Mouse (Mus musculus) stomach, postnatal 0 days (tissue): ENCODE results near the gene Pkm. TPM values are rescaled to one million over a fixed set of nuclear protein-coding genes. Genes with fewer than 3 reads are reported as not detected.

Source experiments
- ATAC-seq: fragments of 200-750 bp; cut with Nextera tagmentation; 2 replicates; pipeline ENCODE4 v1.8.0; 2017; ENCODE audit not compliant: low FRiP score, low TSS enrichment
- DNase-seq: peaks from one replicate; pipeline ENCODE4 v3.0.0-alpha.2; 2016; ENCODE audit warnings: low spot score
- H3K27ac ChIP-seq: fragments of 300-500 bp; sonication (generic); replicated peaks from 2 replicates; pipeline ENCODE4 v1.5.1; 2014; ENCODE audit warnings: mild to moderate bottlenecking, control low read depth
- H3K27me3 ChIP-seq: fragments of 300-500 bp; sonication (generic); 2 replicates; pipeline ENCODE4 v1.6.1; 2014; ENCODE audit warnings: low read length; ENCODE audit not compliant: control insufficient read depth, insufficient read depth
- H3K36me3 ChIP-seq: fragments of 300-500 bp; sonication (generic); 2 replicates; pipeline ENCODE4 v1.6.1; 2014; ENCODE audit warnings: low read length, mixed read lengths; ENCODE audit not compliant: control insufficient read depth, insufficient read depth
- H3K4me1 ChIP-seq: fragments of 300-500 bp; sonication (generic); replicated peaks from 2 replicates; pipeline ENCODE4 v1.6.1; 2014; ENCODE audit warnings: antibody characterized with exemption; ENCODE audit not compliant: control insufficient read depth, insufficient read depth
- H3K4me2 ChIP-seq: fragments of 300-500 bp; sonication (generic); replicated peaks from 2 replicates; pipeline ENCODE4 v1.6.1; 2014; ENCODE audit warnings: low read depth, mild to moderate bottlenecking, control low read depth, moderate library complexity
- H3K4me3 ChIP-seq: fragments of 300-500 bp; sonication (generic); 2 replicates; pipeline ENCODE4 v1.5.1; 2014; ENCODE audit warnings: low read depth, low read length, control low read depth
- H3K9ac ChIP-seq: fragments of 300-500 bp; sonication (generic); 2 replicates; pipeline ENCODE4 v1.6.1; 2014; ENCODE audit warnings: mild to moderate bottlenecking, low read length, control low read depth, mixed read lengths
- H3K9me3 ChIP-seq: fragments of 300-500 bp; sonication (generic); 2 replicates; pipeline ENCODE4 v1.6.1; 2016; ENCODE audit warnings: low read length; ENCODE audit not compliant: control insufficient read depth
- CTCF ChIP-seq: IDR thresholded peaks from 2 replicates; pipeline ENCODE4 v1.5.1; 2016; ENCODE audit warnings: antibody characterized with exemption, low read depth, mild to moderate bottlenecking, moderate library complexity
- EP300 ChIP-seq: optimal IDR thresholded peaks from 2 replicates; pipeline ENCODE3; 2016; ENCODE audit warnings: antibody characterized with exemption
- WGBS: fragments of 180-500 bp; shearing (Covaris S2); extraction: QIAGEN DNeasy Blood & Tissue Kit; methylation state at CpG from one replicate; pipeline ENCODE4 v1.1.7; 2014; 5-methylcytosine and 5-hydroxymethylcytosine counted together
- polyA plus RNA-seq: library from polyadenylated mRNA; unstranded; fragments of >200 nt; fragmentation: Nextera tagmentation; extraction: Ambion mirVana; gene quantifications from 2 replicates; pipeline ENCODE4 v1.2.1, GENCODE M21; 2015

The Pkm gene
- 472 and 500 TPM in 2 replicates for polyA plus RNA-seq

DNA sequence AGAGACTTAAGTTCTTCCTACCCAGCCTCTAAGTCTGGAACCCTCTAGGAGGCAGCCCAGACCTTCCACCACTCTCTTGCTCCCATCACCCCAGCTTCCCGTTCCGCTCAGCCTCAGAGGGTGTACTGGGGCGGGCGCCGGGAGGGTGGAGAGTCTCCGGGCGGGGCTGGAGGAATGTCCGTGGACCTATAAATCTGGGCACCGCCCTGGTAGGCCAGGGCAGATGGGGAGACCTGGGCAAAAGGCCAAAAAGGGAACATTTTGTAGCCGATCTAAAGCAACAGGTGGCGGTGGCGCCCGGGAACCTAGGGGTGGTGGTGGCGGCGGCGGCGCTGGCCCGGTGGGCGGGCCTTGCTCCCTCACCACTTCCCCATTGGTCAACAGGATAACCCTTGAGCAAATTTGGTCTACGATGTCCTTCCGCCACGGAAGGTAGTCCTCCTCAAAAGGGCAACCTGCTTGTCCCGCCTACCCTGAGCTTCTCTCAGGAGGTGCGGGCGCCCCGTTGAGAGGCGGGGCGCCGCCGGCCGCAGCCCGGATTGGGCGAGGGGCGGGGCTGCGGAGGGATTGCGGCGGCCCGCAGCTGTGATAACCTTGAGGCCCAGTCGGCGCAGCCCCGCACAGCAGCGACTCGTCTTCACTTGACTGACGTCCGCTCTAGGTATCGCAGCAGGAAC, at the start of gene Pkm:
TSS of gene Pkm (plus strand) at position 411 of the 677 bp plus-strand sequence.
- no peaks in the 10 kb centered on the region for H3K9me3 ChIP-seq
- no peak for TF ChIP-seq EP300
- peak; percentile 51 for TF ChIP-seq CTCF
- peak within 1 kb of the TSS; percentile 69 for H3K4me3 ChIP-seq
- H3K9ac ChIP-seq: peak within 1 kb of the TSS; percentile 71
- ATAC-seq (peak; percentile 93), DNase-seq (peak; percentile 98)
- peaks cover 18% of the 10 kb centered on the region for H3K4me1 ChIP-seq
- H3K27ac ChIP-seq: peak within 1 kb of the TSS; percentile 94
- H3K27me3 ChIP-seq: no peaks in the 10 kb centered on the region
- peak within 1 kb of the TSS; percentile 70 for H3K4me2 ChIP-seq
- no peaks in the 10 kb centered on the region for H3K36me3 ChIP-seq
- WGBS: under 1% methylated on average over 45 of the region's 46 CpGs

GRCm38 (mm10) chr9:59610950-59611349, 45.2 kb upstream of the Pkm start:
- no peak overlapping the region for H3K4me2 ChIP-seq
- no peak for DNase-seq
- WGBS: 80% methylated on average over 2 of the region's 2 CpGs

GRCm38 (mm10) chr9:59615797-59616196, 40.4 kb upstream of the Pkm start:
- TF ChIP-seq EP300: no peak
- no peak for TF ChIP-seq CTCF
- no peak overlapping the region for H3K9ac ChIP-seq
- no peak overlapping the region for H3K27ac ChIP-seq
- no peak overlapping the region for H3K4me2 ChIP-seq
- ATAC-seq: no peak
- H3K9me3 ChIP-seq: no peaks in the 10 kb centered on the region
- no peaks in the 10 kb centered on the region for H3K4me1 ChIP-seq
- 83% methylated on average over 2 of the region's 2 CpGs for WGBS
- H3K27me3 ChIP-seq: no peaks in the 10 kb centered on the region
- no peak overlapping the region for H3K4me3 ChIP-seq
- no peaks in the 10 kb centered on the region for H3K36me3 ChIP-seq
- DNase-seq: no peak

More at GRCm38 (mm10) chr9:59610950-59611349, 45.2 kb upstream of the Pkm start:
- H3K27me3 ChIP-seq: no peaks in the 10 kb centered on the region
- H3K4me1 ChIP-seq: no peaks in the 10 kb centered on the region
- no peaks in the 10 kb centered on the region for H3K9me3 ChIP-seq
- TF ChIP-seq EP300 (no peak), CTCF (no peak)
- H3K9ac ChIP-seq: no peak overlapping the region
- H3K4me3 ChIP-seq: no peak overlapping the region
- ATAC-seq: peak; percentile 85
- no peaks in the 10 kb centered on the region for H3K36me3 ChIP-seq
- 0 out of 2 replicates have a peak overlapping the region, but pooled peaks have one; percentile 24 for H3K27ac ChIP-seq

DNA sequence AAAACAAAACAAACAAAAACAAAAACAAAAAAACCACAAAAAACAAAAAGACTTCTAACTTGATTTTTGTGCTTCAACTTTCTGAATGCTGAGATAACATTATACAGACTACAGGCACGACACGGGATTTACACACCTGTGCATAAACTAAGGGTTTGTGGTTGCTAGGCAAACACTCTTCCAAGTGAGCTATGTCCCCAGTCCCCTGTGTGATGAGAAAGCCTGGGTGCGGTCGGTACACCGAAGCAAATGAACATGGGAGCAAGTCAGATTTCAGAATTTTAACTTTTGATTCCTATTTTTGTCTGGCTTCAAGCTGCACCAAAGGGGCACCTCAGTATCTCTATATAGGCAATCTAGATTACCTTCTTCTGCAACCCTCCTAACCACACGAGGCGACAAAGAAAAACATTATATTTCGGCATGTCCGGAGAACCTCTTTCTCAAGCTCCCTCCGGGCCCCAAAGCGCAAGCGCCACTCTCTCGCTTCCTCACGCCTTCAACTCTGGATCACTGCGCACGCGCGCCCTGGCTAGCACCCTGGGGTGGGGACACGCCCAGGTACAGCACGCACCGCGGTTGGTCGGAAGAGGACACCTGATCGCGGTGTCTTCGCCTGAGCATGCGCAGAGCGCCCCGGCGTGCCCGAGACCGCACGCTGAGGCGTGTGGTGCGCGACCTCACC, 39.4 kb upstream of the Pkm start, which contains the start of gene Parp6:
TSS of gene Parp6 (plus strand) at position 663 of the 685 bp plus-strand sequence.
- DNase-seq: peak; percentile 99
- H3K9me3 ChIP-seq: no peaks in the 10 kb centered on the region
- ATAC-seq: peak; percentile 100
- no peaks in the 10 kb centered on the region for H3K4me1 ChIP-seq
- H3K9ac ChIP-seq: peak within 1 kb of the TSS; percentile 86
- H3K4me3 ChIP-seq: peak within 1 kb of the TSS; percentile 89
- TF ChIP-seq CTCF: peak; percentile 47
- no peak for TF ChIP-seq EP300
- peak within 1 kb of the TSS; percentile 75 for H3K4me2 ChIP-seq
- H3K27me3 ChIP-seq: no peaks in the 10 kb centered on the region
- H3K36me3 ChIP-seq: no peaks in the 10 kb centered on the region
- peak within 1 kb of the TSS; percentile 92 for H3K27ac ChIP-seq
- under 1% methylated on average over 35 of the region's 36 CpGs for WGBS

DNA sequence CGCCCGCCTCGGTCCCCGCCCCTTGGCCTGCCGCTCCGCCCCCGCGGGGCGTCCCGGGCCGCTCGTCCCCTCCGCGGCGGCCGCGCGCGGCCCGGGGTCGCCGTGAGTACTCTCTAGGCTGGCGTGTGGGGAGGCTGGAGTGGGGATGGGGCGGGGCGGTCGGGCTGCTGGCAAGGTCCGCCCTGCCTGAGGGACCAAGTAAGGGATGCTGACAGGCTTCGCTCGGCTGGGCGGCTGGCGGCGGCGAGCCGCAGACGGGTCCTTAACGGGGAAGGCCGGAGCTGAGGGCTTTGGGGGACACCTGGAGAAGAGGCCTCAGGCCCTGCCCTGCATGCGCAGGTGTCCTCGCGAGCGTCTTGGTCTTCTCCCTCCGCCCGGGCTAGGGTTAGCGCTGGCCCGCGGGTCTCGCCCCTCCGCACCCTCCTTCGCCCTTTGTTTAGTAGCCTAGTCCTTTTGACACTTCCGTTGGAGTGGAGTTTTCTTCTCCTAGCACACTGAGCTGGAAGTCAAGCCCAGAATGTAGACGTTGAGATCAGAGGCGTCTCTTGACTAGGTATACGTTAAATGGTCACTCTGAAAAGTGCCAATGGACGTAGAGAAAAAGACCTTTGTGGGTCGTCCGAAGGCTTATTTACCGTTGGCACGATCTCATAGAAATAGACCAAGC, 38.7 kb upstream of the Pkm start:
- no peak for DNase-seq
- Histone ChIP-seq H3K4me3 (peak overlapping the region; percentile 89), H3K9me3 (no peaks in the 10 kb centered on the region), H3K27me3 (no peaks in the 10 kb centered on the region), H3K36me3 (0 out of 2 replicates have a peak, but pooled peaks cover 2% of the 10 kb centered on the region), H3K4me2 (peak overlapping the region; percentile 75), H3K27ac (peak overlapping the region; percentile 92), H3K4me1 (no peaks in the 10 kb centered on the region), H3K9ac (peak overlapping the region; percentile 86)
- WGBS: 1% methylated on average over 44 of the region's 58 CpGs
- no peak for ATAC-seq
- TF ChIP-seq CTCF: no peak
- TF ChIP-seq EP300: no peak
